Mouse (Mus musculus): Measurements from ENCODE around the gene Faap100.

The Faap100 gene

DNA sequence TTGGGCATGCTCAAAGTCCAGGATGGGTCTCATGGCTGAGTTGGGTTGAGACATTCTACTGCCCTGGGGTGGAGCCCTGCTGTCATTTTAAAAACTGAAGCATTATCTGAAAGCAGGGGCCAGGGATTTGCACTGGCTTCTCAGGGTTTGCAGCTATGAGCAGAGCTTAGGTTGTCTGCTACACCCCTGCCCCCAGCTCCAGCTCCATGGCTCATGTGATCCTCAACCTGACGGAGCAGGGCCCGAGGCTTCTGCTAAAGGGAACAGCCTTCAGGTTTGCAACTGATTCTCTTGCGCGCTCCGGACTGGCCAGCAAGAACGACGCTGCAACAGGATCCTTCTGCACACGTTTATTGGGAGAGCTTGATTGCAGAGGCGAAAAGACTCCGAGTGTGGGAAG lies 58.4 kb downstream of the Faap100 start:
- no peak for DNase-seq (ENCODE audit: low read depth, low spot score)

DNA sequence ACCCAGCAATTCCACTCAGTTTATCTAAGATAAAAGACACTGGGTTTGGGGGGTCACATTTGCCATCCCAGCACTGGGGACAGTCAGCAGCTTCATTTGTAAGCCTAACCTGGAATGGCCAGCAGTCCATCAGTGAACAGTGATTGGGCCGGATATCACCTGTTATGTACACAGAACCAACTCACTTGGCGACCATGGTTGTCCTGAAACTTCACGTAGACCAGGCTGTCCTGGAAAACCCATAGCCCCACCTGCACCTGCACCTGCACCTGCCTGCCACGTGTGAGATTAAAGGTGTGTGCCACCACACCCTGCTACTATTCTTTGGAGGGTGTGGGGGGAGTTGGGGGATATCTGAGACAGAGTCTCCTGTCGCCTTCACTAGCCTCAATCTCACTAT lies 59.3 kb downstream of the Faap100 start:
- no peak for DNase-seq (ENCODE audit: low read depth, low spot score)

Data from CD4-positive, CD25-positive, alpha-beta regulatory T cell, adult 2 months (primary cell).